Mouse (Mus musculus) urinary bladder, postnatal 10 days (tissue): ENCODE measurements around the gene Bloc1s4.

Source experiments
- DNase-seq: peaks from one replicate; pipeline ENCODE4 v3.0.0; 2022; ENCODE audit warnings: low spot score

The Bloc1s4 gene

GRCm38 (mm10) chr5:36739829-36740228 is 8.6 kb downstream of the Bloc1s4 start:
- no peak for DNase-seq

- DNase-seq = no peak
Observed at GRCm38 (mm10) chr5:36738799-36739615, 9.4 kb downstream of the Bloc1s4 start.

- no peak for DNase-seq
Observed at GRCm38 (mm10) chr5:36737765-36738164, 10.7 kb downstream of the Bloc1s4 start.

GRCm38 (mm10) chr5:36736009-36736408 is 12.4 kb downstream of the Bloc1s4 start:
- no peak for DNase-seq

- no peak for DNase-seq
Observed at GRCm38 (mm10) chr5:36735106-36735505, 13.3 kb downstream of the Bloc1s4 start.

GRCm38 (mm10) chr5:36733405-36733804 is 15.0 kb downstream of the Bloc1s4 start:
- DNase-seq = no peak

- DNase-seq = no peak
Observed at GRCm38 (mm10) chr5:36731901-36732652, 16.4 kb downstream of the Bloc1s4 start.

GRCm38 (mm10) chr5:36730689-36731088 is 17.8 kb downstream of the Bloc1s4 start:
- DNase-seq = no peak

- no peak for DNase-seq
Observed at GRCm38 (mm10) chr5:36729923-36730322, 18.5 kb downstream of the Bloc1s4 start.

- no peak for DNase-seq
Observed at GRCm38 (mm10) chr5:36729086-36729473, 19.4 kb downstream of the Bloc1s4 start.

GRCm38 (mm10) chr5:36728403-36729085 is 19.9 kb downstream of the Bloc1s4 start:
- DNase-seq = no peak

- no peak for DNase-seq
Observed at GRCm38 (mm10) chr5:36727776-36728175, 20.7 kb downstream of the Bloc1s4 start.

- DNase-seq = no peak
Observed at GRCm38 (mm10) chr5:36727136-36727535, 21.3 kb downstream of the Bloc1s4 start.

GRCm38 (mm10) chr5:36726387-36726801 is 22.1 kb downstream of the Bloc1s4 start:
- no peak for DNase-seq

GRCm38 (mm10) chr5:36725861-36726260 is 22.6 kb downstream of the Bloc1s4 start:
- no peak for DNase-seq

- no peak for DNase-seq
Observed at GRCm38 (mm10) chr5:36724274-36724673, 24.2 kb downstream of the Bloc1s4 start.

- DNase-seq = no peak
Observed at GRCm38 (mm10) chr5:36723356-36723755, 25.1 kb downstream of the Bloc1s4 start.

- DNase-seq = no peak
Observed at GRCm38 (mm10) chr5:36722415-36722856, 26.0 kb downstream of the Bloc1s4 start.

- DNase-seq = no peak
Observed at GRCm38 (mm10) chr5:36720710-36721375, 27.6 kb downstream of the Bloc1s4 start.

- DNase-seq = no peak
Observed at GRCm38 (mm10) chr5:36720219-36720618, 28.2 kb downstream of the Bloc1s4 start.

GRCm38 (mm10) chr5:36719601-36720000 is 28.8 kb downstream of the Bloc1s4 start:
- DNase-seq = no peak

GRCm38 (mm10) chr5:36719135-36719534 is 29.3 kb downstream of the Bloc1s4 start:
- DNase-seq = no peak
